Mouse (Mus musculus) forebrain, embryonic 10.5 days (tissue): Measurements from ENCODE around the gene Cav2. TPM values are rescaled to one million over a fixed set of nuclear protein-coding genes. Genes with fewer than 3 reads are reported as not detected.
A peak's percentile ranks its signal among the peaks of the same experiment; 100 is the strongest.

Source experiments
- DNase-seq: peaks from one replicate; pipeline ENCODE4 v3.0.0-alpha.2; 2017; ENCODE audit warnings: low spot score; ENCODE audit errors: extremely low spot score
- H3K27ac ChIP-seq: fragments of 300-500 bp; sonication (generic); 2 replicates; pipeline ENCODE4 v1.5.1; 2016; ENCODE audit warnings: mild to moderate bottlenecking
- H3K27me3 ChIP-seq: fragments of 300-500 bp; sonication (generic); 2 replicates; pipeline ENCODE4 v1.6.1; 2016; ENCODE audit warnings: mild to moderate bottlenecking; ENCODE audit not compliant: poor library complexity, severe bottlenecking
- H3K36me3 ChIP-seq: fragments of 300-500 bp; sonication (generic); replicated peaks from 2 replicates; pipeline ENCODE4 v1.6.1; 2016; ENCODE audit warnings: mild to moderate bottlenecking, moderate library complexity
- H3K4me1 ChIP-seq: fragments of 300-500 bp; sonication (generic); 2 replicates; pipeline ENCODE4 v1.6.1; 2016
- H3K4me3 ChIP-seq: fragments of 300-500 bp; sonication (generic); 2 replicates; pipeline ENCODE4 v1.5.1; 2016; ENCODE audit warnings: mild to moderate bottlenecking, moderate library complexity
- H3K9me3 ChIP-seq: fragments of 300-500 bp; sonication (generic); 2 replicates; pipeline ENCODE4 v1.6.1; 2016; ENCODE audit warnings: mild to moderate bottlenecking, moderate library complexity
- WGBS: fragments of 180-500 bp; shearing (Covaris S2); methylation state at CpG from one replicate; pipeline ENCODE4 v1.1.7; 2016; 5-methylcytosine and 5-hydroxymethylcytosine counted together
- polyA plus RNA-seq: library from polyadenylated mRNA; unstranded; fragments of >200 nt; fragmentation: Nextera tagmentation; extraction: Ambion mirVana; gene quantifications from 2 replicates; pipeline ENCODE4 v1.2.1, GENCODE M21; 2016

Gene Cav2
- polyA plus RNA-seq, result 4.4 and 4.8 TPM in 2 replicates

DNA sequence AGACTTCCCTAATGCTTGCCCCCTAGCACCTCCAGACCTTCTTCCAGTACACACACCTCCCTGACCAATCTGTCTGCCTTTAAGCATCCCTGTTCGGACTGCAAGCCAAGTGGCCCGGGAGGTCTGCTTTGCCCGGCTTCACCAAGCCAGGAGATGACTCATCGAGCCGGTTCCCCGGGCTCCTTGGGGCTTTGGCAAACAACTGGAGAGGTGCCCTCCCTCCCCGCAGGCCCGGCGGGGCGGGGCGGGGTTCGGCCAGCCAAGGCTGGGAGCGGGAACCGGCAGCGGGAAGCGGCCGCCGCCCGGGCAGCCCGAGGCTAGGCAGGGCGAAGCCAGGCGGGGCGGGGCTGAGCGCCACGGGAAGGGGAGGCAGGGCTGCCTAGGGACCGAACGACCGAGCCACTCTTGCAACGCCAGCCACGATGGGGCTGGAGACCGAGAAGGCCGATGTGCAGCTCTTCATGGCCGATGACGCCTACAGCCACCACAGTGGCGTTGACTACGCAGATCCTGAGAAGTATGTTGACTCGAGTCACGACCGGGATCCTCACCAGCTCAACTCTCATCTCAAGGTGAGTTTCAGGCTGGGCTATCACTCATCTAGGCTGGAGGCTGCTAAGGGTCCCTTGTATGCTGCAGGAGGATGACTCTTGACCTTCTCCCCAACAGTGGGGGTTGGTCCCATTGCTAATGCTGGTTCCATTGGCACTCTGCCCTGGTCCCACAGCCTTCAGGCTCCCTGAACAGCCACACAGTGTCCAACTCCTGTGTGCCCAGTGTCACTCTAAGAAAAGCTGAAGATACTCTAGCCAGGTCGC, at the start of gene Cav2:
TSS of gene Cav2 (plus strand) at position 247 of the 818 bp plus-strand sequence.
- Histone ChIP-seq H3K4me3 (peak within 1 kb of the TSS; percentile 67), H3K27me3 (peaks cover 33% of the 10 kb centered on the region), H3K9me3 (no peaks in the 10 kb centered on the region), H3K4me1 (peaks cover 19% of the 10 kb centered on the region), H3K36me3 (no peaks in the 10 kb centered on the region), H3K27ac (peak within 1 kb of the TSS; percentile 86)
- DNase-seq, result peak; percentile 50
- WGBS, result 1% methylated on average over 40 of the region's 40 CpGs

DNA sequence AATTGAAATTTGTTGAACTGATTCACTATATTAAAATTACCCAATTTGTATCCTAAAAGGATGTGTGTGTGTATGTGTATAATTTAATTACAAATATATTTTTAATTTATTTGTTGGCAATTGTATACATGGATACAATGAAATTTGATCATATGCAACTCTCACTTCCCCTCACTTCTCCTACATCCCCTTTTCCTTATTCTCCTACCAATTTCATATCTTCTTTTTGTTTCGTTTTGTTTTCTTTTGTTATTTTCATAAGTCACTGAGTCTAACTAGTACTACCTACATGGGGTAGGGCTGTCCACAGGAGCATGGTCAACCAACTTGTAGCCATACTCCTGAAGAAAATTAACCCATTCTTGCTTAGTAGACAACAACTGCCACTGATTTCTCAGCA, 41.3 kb upstream of the Cav2 start:
- H3K27me3 ChIP-seq, result no peaks in the 10 kb centered on the region
- H3K4me1 ChIP-seq, result no peaks in the 10 kb centered on the region
- H3K4me3 ChIP-seq, result no peak overlapping the region
- 93% methylated on average over 1 of the region's 1 CpGs for WGBS
- no peaks in the 10 kb centered on the region for H3K9me3 ChIP-seq
- no peak overlapping the region for H3K27ac ChIP-seq
- no peak for DNase-seq
- H3K36me3 ChIP-seq, result no peaks in the 10 kb centered on the region

GRCm38 (mm10) chr6:17241013-17241412, 40.0 kb upstream of the Cav2 start:
- no peaks in the 10 kb centered on the region for H3K9me3 ChIP-seq
- DNase-seq, result no peak
- no peak overlapping the region for H3K27ac ChIP-seq
- no peaks in the 10 kb centered on the region for H3K36me3 ChIP-seq
- 94% methylated on average over 1 of the region's 1 CpGs for WGBS
- no peaks in the 10 kb centered on the region for H3K27me3 ChIP-seq
- no peak overlapping the region for H3K4me3 ChIP-seq
- no peaks in the 10 kb centered on the region for H3K4me1 ChIP-seq

DNA sequence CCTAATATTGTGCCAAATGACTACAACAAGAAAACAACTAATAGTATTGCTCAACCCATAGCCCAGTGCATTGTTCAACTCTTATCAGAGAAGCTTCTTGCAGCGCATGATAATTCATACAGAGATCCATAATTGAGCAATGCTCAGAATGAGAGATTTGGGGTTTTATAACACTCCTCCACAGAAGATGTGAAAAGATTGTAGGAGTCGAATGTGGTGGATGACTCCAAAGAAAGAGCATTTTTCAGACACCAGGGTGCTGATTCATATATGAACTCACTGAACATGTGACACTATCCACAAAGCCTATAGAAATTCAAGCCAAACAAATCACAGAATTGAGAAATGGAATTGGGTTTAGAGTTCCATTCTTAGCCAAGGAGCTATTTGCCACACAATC, 34.0 kb upstream of the Cav2 start:
- no peaks in the 10 kb centered on the region for H3K36me3 ChIP-seq
- no peak for DNase-seq
- no peaks in the 10 kb centered on the region for H3K9me3 ChIP-seq
- H3K27ac ChIP-seq, result no peak overlapping the region
- no peak overlapping the region for H3K4me3 ChIP-seq
- H3K27me3 ChIP-seq, result no peaks in the 10 kb centered on the region
- 94% methylated on average over 2 of the region's 2 CpGs for WGBS
- H3K4me1 ChIP-seq, result peaks cover 3% of the 10 kb centered on the region; the same call in 1 of the 2 replicates

DNA sequence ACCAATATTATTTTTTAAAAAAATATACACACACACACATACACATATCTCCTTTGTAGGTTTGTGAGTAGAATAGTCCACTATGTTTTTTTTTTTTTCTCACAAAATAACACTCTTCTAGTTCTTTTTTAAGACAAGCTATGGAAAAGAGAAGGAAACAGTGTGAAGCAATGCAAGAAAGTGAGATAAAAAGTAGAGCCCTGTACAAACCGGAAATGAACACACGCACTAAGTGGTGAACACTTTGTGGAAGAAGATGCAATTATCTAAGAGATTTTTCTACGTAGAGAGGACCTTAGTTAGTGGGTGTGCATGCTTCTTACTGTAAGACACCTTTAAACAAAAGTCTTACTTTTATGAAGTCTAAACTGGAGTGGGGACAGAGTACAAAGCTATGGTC, 33.3 kb upstream of the Cav2 start:
- no peaks in the 10 kb centered on the region for H3K27me3 ChIP-seq
- no peak overlapping the region for H3K4me3 ChIP-seq
- 93% methylated on average over 3 of the region's 3 CpGs for WGBS
- H3K9me3 ChIP-seq, result no peaks in the 10 kb centered on the region
- no peaks in the 10 kb centered on the region for H3K36me3 ChIP-seq
- peaks cover 3% of the 10 kb centered on the region; the same call in 1 of the 2 replicates for H3K4me1 ChIP-seq
- no peak for DNase-seq
- H3K27ac ChIP-seq, result no peak overlapping the region

GRCm38 (mm10) chr6:17248241-17248640, 32.7 kb upstream of the Cav2 start:
- H3K9me3 ChIP-seq, result no peaks in the 10 kb centered on the region
- peaks cover 3% of the 10 kb centered on the region; the same call in 1 of the 2 replicates for H3K4me1 ChIP-seq
- H3K36me3 ChIP-seq, result no peaks in the 10 kb centered on the region
- H3K4me3 ChIP-seq, result no peak overlapping the region
- DNase-seq, result no peak
- no peak overlapping the region for H3K27ac ChIP-seq
- 80% methylated on average over 1 of the region's 1 CpGs for WGBS
- H3K27me3 ChIP-seq, result no peaks in the 10 kb centered on the region

GRCm38 (mm10) chr6:17251958-17252357, 29.0 kb upstream of the Cav2 start:
- WGBS, result 75% methylated on average over 1 of the region's 1 CpGs
- no peaks in the 10 kb centered on the region for H3K27me3 ChIP-seq
- no peak overlapping the region for H3K27ac ChIP-seq

GRCm38 (mm10) chr6:17258142-17258541, 22.8 kb upstream of the Cav2 start:
- DNase-seq, result no peak
- no peaks in the 10 kb centered on the region for H3K27me3 ChIP-seq
- H3K4me1 ChIP-seq, result no peaks in the 10 kb centered on the region
- WGBS, result 91% methylated on average over 1 of the region's 1 CpGs
- no peak overlapping the region for H3K4me3 ChIP-seq
- H3K27ac ChIP-seq, result no peak overlapping the region
- H3K36me3 ChIP-seq, result no peaks in the 10 kb centered on the region
- H3K9me3 ChIP-seq, result no peaks in the 10 kb centered on the region

More at GRCm38 (mm10) chr6:17251958-17252357, 29.0 kb upstream of the Cav2 start:
- Histone ChIP-seq H3K36me3 (no peaks in the 10 kb centered on the region), H3K4me1 (peaks cover 3% of the 10 kb centered on the region; the same call in 1 of the 2 replicates), H3K9me3 (no peaks in the 10 kb centered on the region), H3K4me3 (no peak overlapping the region)
- no peak for DNase-seq

GRCm38 (mm10) chr6:17258911-17259310, 22.1 kb upstream of the Cav2 start:
- WGBS, result 95% methylated on average over 1 of the region's 1 CpGs
- Histone ChIP-seq H3K27ac (no peak overlapping the region), H3K4me1 (no peaks in the 10 kb centered on the region), H3K36me3 (no peaks in the 10 kb centered on the region), H3K4me3 (no peak overlapping the region), H3K9me3 (no peaks in the 10 kb centered on the region), H3K27me3 (no peaks in the 10 kb centered on the region)
- DNase-seq, result no peak

DNA sequence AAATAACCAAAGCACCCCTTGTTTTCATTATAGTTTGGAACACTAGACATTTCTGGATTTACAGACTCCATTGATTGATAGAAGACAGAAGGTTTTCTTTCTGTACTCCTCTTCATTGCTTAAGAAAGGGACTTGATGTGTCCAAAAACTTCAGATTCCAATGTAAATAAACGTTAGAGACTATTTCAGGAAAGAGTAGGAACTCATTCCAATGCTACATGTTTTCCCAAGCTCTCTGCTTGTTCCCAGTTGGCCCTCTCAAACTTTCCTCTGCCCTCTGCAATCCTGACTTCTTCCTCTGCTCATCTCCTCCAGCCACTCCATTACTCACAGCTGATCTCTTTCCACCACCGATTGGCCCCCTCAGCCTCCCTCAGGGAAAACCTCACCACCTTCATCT, 18.2 kb upstream of the Cav2 start:
- no peaks in the 10 kb centered on the region for H3K36me3 ChIP-seq
- no peaks in the 10 kb centered on the region for H3K9me3 ChIP-seq
- H3K27ac ChIP-seq, result no peak overlapping the region
- DNase-seq, result no peak
- no peaks in the 10 kb centered on the region for H3K27me3 ChIP-seq
- no peaks in the 10 kb centered on the region for H3K4me1 ChIP-seq
- H3K4me3 ChIP-seq, result no peak overlapping the region
- WGBS, result 59% methylated on average over 2 of the region's 2 CpGs

DNA sequence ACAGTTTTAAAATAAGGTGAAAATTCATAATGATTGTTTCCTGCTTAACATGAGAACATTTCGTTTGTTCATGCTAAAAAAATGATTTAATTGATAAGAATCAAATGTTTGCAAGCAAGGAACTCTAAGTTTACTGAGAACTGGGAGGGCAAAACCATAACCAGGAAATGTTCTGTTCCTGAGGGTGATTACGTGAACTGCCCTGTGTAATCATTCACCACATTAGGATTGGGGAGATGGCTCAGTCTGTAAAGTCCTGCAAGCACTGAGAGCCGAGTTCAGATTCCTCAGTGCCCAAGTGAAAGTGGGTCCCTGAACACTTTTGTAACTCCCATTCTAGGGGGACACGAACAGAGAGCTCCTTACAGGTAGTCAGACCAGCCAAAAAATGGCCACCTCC, 15.9 kb upstream of the Cav2 start:
- Histone ChIP-seq H3K9me3 (no peaks in the 10 kb centered on the region), H3K36me3 (no peaks in the 10 kb centered on the region), H3K4me1 (no peaks in the 10 kb centered on the region), H3K27me3 (no peaks in the 10 kb centered on the region), H3K4me3 (no peak overlapping the region), H3K27ac (no peak overlapping the region)
- DNase-seq, result no peak
- WGBS, result 82% methylated on average over 4 of the region's 4 CpGs

DNA sequence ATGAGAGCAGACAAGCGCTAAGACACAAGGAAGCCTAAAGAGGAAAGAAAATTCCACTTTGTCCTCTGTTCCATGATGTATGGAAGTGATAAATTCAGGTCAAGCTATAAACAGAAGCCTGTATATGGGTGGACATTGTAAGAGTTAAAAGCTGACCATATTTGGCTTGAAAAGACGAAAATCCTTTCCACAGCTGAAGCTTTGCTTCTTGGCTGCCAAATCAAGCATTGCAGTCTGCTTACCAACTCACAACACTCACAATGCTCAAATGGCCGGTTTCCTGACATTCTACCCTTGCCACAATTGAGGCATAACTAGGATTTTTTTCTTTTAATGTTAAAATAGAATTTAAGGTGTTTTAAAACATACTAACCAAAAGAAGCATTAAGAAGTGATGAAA, 14.5 kb upstream of the Cav2 start:
- no peak for DNase-seq
- Histone ChIP-seq H3K4me3 (no peak overlapping the region), H3K9me3 (no peaks in the 10 kb centered on the region), H3K36me3 (no peaks in the 10 kb centered on the region), H3K27ac (no peak overlapping the region), H3K4me1 (no peaks in the 10 kb centered on the region), H3K27me3 (no peaks in the 10 kb centered on the region)
- WGBS, result 87% methylated on average over 3 of the region's 3 CpGs

GRCm38 (mm10) chr6:17278366-17278765, 2.6 kb upstream of the Cav2 start:
- DNase-seq, result no peak
- WGBS, result 87% methylated on average over 3 of the region's 3 CpGs
- Histone ChIP-seq H3K4me3 (no peak overlapping the region), H3K9me3 (no peaks in the 10 kb centered on the region), H3K4me1 (peaks cover 16% of the 10 kb centered on the region), H3K27me3 (peaks cover 33% of the 10 kb centered on the region), H3K27ac (no peak overlapping the region), H3K36me3 (no peaks in the 10 kb centered on the region)
